Mouse (Mus musculus) heart, embryonic 13.5 days (tissue): Measurements from ENCODE around the gene Fam111a. TPM values are rescaled to one million over a fixed set of nuclear protein-coding genes. Genes with fewer than 3 reads are reported as not detected.

ENCODE experiments used
- ATAC-seq: fragments of 200-750 bp; cut with Nextera tagmentation; 2 replicates; pipeline ENCODE4 v1.8.0; 2017; ENCODE audit warnings: moderate TSS enrichment; ENCODE audit not compliant: insufficient number of reproducible peaks, low FRiP score, low TSS enrichment; ENCODE audit errors: extremely low read depth
- H3K27ac ChIP-seq: fragments of 300-500 bp; sonication (generic); replicated peaks from 2 replicates; pipeline ENCODE4 v1.5.1; 2015; ENCODE audit warnings: moderate library complexity, mild to moderate bottlenecking, inconsistent platforms
- H3K27me3 ChIP-seq: fragments of 300-500 bp; sonication (generic); replicated peaks from 2 replicates; pipeline ENCODE4 v1.6.1; 2015; ENCODE audit warnings: mild to moderate bottlenecking, inconsistent platforms
- H3K36me3 ChIP-seq: fragments of 300-500 bp; sonication (generic); 2 replicates; pipeline ENCODE4 v1.6.1; 2015; ENCODE audit warnings: mild to moderate bottlenecking, inconsistent platforms
- H3K4me1 ChIP-seq: fragments of 300-500 bp; sonication (generic); 2 replicates; pipeline ENCODE4 v1.6.1; 2015; ENCODE audit warnings: inconsistent platforms
- H3K4me2 ChIP-seq: fragments of 300-500 bp; sonication (generic); 2 replicates; pipeline ENCODE4 v1.6.1; 2015; ENCODE audit warnings: inconsistent platforms, mild to moderate bottlenecking, moderate library complexity
- H3K4me3 ChIP-seq: fragments of 300-500 bp; sonication (generic); 2 replicates; pipeline ENCODE4 v1.5.1; 2015; ENCODE audit warnings: moderate library complexity, mild to moderate bottlenecking, inconsistent platforms
- H3K9ac ChIP-seq: fragments of 300-500 bp; sonication (generic); 2 replicates; pipeline ENCODE4 v1.6.1; 2015; ENCODE audit warnings: inconsistent platforms, mild to moderate bottlenecking, moderate library complexity
- H3K9me3 ChIP-seq: fragments of 300-500 bp; sonication (generic); 2 replicates; pipeline ENCODE4 v1.6.1; 2016; ENCODE audit warnings: inconsistent platforms
- WGBS: fragments of 180-500 bp; shearing (Covaris S2); methylation state at CpG from one replicate; pipeline ENCODE4 v1.1.7; 2015; ENCODE audit warnings: mixed read lengths; 5-methylcytosine and 5-hydroxymethylcytosine counted together
- polyA plus RNA-seq: library from polyadenylated mRNA; unstranded; fragments of >200 nt; fragmentation: Nextera tagmentation; extraction: Ambion mirVana; gene quantifications from 2 replicates; pipeline ENCODE4 v1.2.1, GENCODE M21; 2015

Gene Fam111a
- polyA plus RNA-seq, 1 experiment from 2014 or later: 16.9 TPM

DNA sequence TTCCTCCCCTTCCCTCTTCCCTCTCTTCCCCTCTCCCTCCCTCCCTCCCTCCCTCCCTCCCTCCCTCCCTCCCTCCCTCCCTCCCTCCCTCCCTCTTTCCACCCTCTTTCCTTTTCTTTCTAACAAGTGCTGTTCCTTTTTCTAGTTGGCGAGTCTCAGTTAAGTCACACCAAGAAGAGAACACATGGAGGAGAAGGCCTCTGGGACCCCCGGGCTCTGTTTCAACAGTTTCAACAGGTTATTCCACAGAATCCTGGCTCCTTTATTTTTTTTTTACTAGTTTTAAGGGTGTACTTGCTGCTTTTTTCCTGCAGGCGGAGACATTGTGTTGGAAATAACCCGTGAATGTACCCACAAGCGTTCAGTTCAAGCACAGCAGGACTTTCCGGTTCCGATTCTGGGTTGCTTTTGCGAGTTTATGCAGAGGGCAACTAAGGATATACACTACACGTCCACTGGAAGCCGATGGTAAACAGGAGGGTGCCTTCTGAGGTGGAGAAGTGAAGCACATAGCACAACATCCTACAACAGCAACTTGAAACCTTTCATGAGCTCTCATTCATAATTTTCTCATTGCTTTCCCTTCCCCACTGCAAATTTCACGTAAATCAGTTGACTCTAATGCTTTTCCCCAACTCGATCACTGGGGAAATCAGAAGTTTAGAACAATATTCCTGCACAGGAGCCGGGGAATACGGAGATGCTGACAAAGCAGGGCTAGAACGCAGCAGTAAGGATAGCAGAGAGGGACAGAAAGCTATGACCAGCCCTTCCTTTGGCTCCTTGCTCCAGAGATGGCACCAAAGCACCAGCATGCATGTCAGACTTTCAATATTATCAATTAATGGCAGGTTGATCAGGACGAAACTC lies 27.6 kb upstream of the Fam111a start:
- 3% methylated on average over 15 of the region's 16 CpGs for WGBS
- no peaks in the 10 kb centered on the region for H3K4me1 ChIP-seq
- peak overlapping the region; percentile 82 for H3K9ac ChIP-seq
- H3K36me3 ChIP-seq: no peaks in the 10 kb centered on the region
- H3K4me2 ChIP-seq: peak overlapping the region; percentile 76
- no peak; the same call in 1 of the 2 replicates for ATAC-seq
- 0 out of 2 replicates have a peak, but pooled peaks cover 5% of the 10 kb centered on the region for H3K27me3 ChIP-seq
- no peak overlapping the region for H3K27ac ChIP-seq
- H3K4me3 ChIP-seq: peak overlapping the region; percentile 55
- H3K9me3 ChIP-seq: no peaks in the 10 kb centered on the region

DNA sequence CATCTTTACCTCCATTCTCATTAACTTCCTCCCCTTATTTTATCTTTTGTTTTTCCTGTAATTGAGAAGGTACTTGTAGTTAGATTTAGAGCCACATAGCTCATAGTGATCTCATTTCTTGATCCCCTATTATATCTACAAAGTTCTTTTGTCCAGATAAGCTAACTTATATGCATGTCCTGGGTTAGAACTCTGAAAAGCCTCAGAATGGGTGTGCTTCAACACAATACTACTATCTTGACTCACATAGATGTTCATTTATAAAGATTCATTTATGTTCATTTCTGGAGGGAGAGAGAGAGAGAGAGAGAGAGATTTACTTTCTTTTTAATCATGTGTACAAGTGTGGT lies 27.0 kb upstream of the Fam111a start:
- Histone ChIP-seq H3K27ac (no peak overlapping the region), H3K27me3 (0 out of 2 replicates have a peak, but pooled peaks cover 3% of the 10 kb centered on the region), H3K4me1 (no peaks in the 10 kb centered on the region)

DNA sequence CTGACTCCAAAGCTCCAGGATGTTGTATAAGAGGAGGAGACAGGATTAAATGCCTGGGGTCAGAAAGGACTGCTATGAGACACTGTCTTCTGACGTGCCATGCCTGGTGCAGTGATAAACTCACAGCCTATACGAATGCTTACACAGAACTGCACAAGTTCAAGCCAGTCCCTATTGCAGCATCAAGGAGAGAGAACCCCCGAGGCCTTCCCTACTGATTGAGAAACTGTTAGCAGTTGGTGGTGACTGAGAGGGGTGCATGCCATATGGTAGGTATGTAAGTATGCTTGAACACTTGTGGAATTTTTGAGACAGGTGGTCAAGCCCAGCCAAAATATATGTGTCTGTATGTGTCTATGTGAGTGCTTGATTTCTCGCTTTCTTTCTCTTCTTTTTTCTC lies 22.2 kb upstream of the Fam111a start:
- no peak overlapping the region for H3K4me2 ChIP-seq
- H3K36me3 ChIP-seq: no peaks in the 10 kb centered on the region
- 44% methylated on average over 4 of the region's 4 CpGs for WGBS
- H3K4me3 ChIP-seq: no peak overlapping the region
- H3K27me3 ChIP-seq: no peaks in the 10 kb centered on the region
- no peak for ATAC-seq
- no peaks in the 10 kb centered on the region for H3K4me1 ChIP-seq
- H3K9me3 ChIP-seq: no peaks in the 10 kb centered on the region
- no peak overlapping the region for H3K27ac ChIP-seq
- no peak overlapping the region for H3K9ac ChIP-seq

More for the DNA sequence above, 27.0 kb upstream of the Fam111a start:
- Histone ChIP-seq H3K36me3 (no peaks in the 10 kb centered on the region), H3K9ac (no peak overlapping the region), H3K4me2 (peak overlapping the region; percentile 76), H3K9me3 (no peaks in the 10 kb centered on the region), H3K4me3 (peak overlapping the region; percentile 55; the same call in 1 of the 2 replicates)
- ATAC-seq: no peak

DNA sequence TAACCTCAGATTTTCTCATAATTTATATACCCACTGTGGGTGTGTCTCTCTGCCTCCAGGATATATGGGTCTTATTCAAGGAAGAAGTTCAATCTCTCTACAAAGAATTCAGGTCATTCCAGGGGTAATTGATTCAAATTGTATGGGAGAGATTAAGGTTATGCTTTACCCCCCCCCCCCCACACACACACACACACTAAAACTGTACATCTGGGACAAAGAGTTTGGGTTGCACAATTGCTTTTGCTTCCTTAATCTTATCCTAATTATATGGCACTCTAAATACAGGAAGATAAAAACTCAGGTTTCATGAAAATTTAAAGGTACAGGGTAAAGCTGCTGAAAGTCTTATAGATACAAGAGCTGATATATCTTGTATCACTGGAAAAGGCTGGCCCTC lies 8.4 kb upstream of the Fam111a start:
- Histone ChIP-seq H3K36me3 (no peaks in the 10 kb centered on the region), H3K4me3 (no peak overlapping the region), H3K9me3 (no peaks in the 10 kb centered on the region), H3K9ac (no peak overlapping the region), H3K4me2 (no peak overlapping the region), H3K27ac (no peak overlapping the region), H3K4me1 (no peaks in the 10 kb centered on the region), H3K27me3 (no peaks in the 10 kb centered on the region)
- no peak for ATAC-seq

DNA sequence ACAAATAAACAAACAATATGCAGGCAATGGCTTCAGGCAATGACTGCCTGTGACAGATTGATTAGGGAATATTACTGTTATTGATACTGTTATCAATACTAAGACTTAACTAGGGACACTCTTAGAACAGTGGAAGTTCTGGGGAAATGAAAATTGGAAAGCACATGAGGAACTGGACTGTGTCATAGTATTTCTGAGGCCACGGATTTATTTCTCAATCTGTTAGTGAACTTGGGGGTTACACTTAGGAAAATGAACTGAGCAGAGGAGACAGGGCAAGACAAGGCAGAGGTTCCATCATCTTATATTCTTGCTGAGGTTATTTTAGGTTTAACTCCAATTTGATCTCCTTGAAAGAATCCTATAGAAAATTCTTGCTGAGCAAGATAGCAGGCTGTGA lies 5.6 kb upstream of the Fam111a start:
- Histone ChIP-seq H3K4me1 (no peaks in the 10 kb centered on the region), H3K27ac (no peak overlapping the region), H3K27me3 (no peaks in the 10 kb centered on the region), H3K9me3 (0 out of 2 replicates have a peak, but pooled peaks cover 5% of the 10 kb centered on the region), H3K4me3 (no peak overlapping the region), H3K4me2 (no peak overlapping the region), H3K36me3 (no peaks in the 10 kb centered on the region), H3K9ac (no peak overlapping the region)
- WGBS: 68% methylated on average over 1 of the region's 1 CpGs
- no peak for ATAC-seq

DNA sequence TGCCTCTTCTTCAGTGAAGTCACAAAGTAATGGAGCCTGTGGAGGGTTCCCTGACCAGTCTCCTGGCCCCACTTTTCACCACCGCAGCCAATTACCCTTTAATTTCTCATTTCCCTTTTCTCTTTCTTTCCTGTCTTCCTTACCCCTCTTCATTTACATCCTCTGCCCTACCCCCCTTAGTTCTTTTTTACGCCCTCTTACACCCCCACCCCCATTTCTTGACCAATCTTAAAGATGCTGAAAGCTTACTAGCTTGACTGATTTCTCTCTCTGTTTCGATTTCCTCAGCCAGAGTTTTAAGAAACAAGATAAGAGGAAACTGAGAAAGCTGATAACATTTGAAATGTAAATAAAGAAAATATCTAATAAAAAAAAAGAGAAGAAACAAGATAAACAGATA lies 4.8 kb upstream of the Fam111a start:
- Histone ChIP-seq H3K9ac (no peak overlapping the region), H3K9me3 (0 out of 2 replicates have a peak, but pooled peaks cover 5% of the 10 kb centered on the region), H3K4me1 (no peaks in the 10 kb centered on the region), H3K36me3 (no peaks in the 10 kb centered on the region), H3K4me3 (no peak overlapping the region), H3K27ac (no peak overlapping the region), H3K4me2 (no peak overlapping the region), H3K27me3 (no peaks in the 10 kb centered on the region)
- no peak for ATAC-seq
- 42% methylated on average over 3 of the region's 3 CpGs for WGBS

DNA sequence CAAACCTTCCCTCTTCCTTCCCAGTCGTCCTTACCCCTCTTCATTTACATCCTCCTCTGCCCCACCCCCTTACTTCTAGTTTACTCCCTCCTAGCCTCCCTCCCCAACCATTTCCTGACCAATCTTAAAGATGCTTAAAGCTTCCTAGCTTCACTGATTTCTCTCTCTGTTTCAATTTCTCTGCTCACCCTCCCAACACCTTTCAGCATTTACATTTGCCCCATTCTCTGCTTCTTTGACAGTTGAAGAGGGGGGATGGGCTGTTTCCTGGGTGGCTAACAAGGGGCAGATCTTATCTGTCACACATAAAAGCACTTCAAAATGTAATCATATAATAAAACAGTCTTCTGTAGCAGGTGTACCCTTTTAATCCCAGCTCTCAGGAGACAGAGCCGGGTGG lies 3.9 kb upstream of the Fam111a start:
- WGBS: 29% methylated on average over 2 of the region's 2 CpGs
- H3K4me2 ChIP-seq: no peak overlapping the region
- ATAC-seq: no peak
- no peak overlapping the region for H3K4me3 ChIP-seq
- no peaks in the 10 kb centered on the region for H3K36me3 ChIP-seq
- H3K9ac ChIP-seq: no peak overlapping the region
- 0 out of 2 replicates have a peak, but pooled peaks cover 5% of the 10 kb centered on the region for H3K9me3 ChIP-seq
- H3K4me1 ChIP-seq: no peaks in the 10 kb centered on the region
- no peaks in the 10 kb centered on the region for H3K27me3 ChIP-seq
- no peak overlapping the region for H3K27ac ChIP-seq

DNA sequence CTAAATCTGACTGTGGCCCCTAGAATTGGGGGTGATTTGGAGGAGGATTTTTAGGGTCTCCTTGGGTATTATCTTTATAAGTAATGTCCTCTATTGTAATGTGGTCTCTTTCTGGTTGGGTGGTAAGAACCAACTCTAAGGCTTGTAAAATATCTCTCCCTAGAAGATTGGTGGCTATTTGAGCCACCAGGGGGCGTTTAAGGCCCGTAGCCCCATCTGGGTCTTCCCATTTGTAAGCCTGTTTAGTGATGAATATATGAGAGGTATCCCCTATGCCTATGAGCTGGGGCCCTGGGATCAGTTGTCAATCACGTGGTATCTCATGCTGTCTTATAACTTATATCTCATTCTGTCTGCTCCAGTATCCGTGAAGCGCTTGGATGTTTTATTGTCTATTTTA lies 3.6 kb downstream of the Fam111a start:
- Histone ChIP-seq H3K4me1 (no peaks in the 10 kb centered on the region), H3K27ac (no peak overlapping the region), H3K4me3 (no peak overlapping the region), H3K4me2 (no peak overlapping the region), H3K36me3 (no peaks in the 10 kb centered on the region), H3K27me3 (no peaks in the 10 kb centered on the region), H3K9ac (no peak overlapping the region), H3K9me3 (no peaks in the 10 kb centered on the region)
- ATAC-seq: no peak
- WGBS: 65% methylated on average over 5 of the region's 5 CpGs

DNA sequence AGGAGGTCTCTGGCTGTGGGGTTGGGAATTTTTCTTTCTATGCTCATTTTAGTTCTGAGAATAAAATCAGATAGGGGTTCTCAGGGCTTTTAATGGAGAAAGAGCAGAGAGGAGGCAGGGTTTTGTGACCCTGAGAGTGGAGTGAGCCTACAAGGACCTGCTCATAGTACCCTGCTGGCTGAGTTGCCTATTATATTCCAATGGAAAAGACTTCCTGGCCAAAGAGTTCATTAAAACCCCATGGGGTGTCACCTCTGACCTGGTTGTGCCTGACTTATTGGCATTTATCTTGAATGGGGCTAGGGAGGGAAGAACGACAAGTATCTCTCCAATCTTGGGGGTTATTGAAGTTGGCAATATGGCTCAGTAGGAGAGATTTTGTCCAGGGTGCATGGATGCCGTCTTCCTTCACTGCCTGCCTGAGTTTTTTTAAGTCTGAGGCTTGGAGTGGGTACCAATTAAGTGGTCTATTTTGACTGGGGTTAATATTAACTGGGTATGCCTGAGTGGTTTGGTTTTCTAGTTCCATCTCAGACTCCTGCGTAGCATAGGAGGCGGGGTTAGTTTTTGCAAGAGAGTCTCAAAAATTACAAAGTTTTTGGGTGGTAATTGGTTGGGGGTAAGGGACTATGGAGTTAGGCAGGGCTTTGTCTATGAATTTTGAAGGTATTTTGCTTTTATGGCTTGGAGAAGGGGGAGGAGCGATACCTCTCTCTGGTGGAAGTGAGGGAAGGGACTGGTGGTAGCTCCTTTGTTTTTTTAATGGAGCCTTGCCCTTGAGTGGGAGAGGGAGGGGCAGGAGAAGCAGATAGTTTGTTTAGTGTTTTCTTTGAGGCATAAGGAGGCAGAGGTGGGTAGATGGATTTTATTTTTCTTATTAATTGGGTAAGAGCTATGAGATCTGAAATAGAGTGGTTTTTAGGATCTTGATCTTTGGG lies 4.7 kb downstream of the Fam111a start:
- Histone ChIP-seq H3K9me3 (no peaks in the 10 kb centered on the region), H3K9ac (no peak overlapping the region), H3K27ac (no peak overlapping the region), H3K4me3 (no peak overlapping the region), H3K4me1 (no peaks in the 10 kb centered on the region), H3K4me2 (no peak overlapping the region), H3K36me3 (no peaks in the 10 kb centered on the region), H3K27me3 (no peaks in the 10 kb centered on the region)
- ATAC-seq: no peak
- 80% methylated on average over 5 of the region's 5 CpGs for WGBS

DNA sequence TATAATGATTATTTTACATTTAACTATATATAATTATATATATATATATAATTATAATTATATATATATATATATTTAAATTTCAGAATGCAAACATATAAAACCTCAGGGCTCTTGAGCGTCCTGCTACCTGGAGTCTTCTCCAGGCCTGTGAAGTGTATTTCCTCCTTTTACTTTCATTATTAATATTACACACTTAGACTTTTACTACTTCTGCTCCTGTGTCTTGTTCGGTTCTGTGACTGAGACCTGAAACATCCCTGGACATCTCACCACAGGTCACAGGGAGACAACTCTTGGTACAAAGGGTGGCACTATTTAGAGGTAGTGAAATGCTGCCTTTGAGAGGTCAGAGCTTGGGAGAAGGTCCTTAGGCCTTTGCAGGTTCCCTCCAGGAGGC lies 10.8 kb downstream of the Fam111a start:
- no peaks in the 10 kb centered on the region for H3K4me1 ChIP-seq
- no peaks in the 10 kb centered on the region for H3K36me3 ChIP-seq
- H3K27me3 ChIP-seq: no peaks in the 10 kb centered on the region
- H3K27ac ChIP-seq: no peak overlapping the region
- H3K4me2 ChIP-seq: no peak overlapping the region
- no peaks in the 10 kb centered on the region for H3K9me3 ChIP-seq
- ATAC-seq: no peak
- no peak overlapping the region for H3K4me3 ChIP-seq
- no peak overlapping the region for H3K9ac ChIP-seq
- 76% methylated on average over 2 of the region's 2 CpGs for WGBS

DNA sequence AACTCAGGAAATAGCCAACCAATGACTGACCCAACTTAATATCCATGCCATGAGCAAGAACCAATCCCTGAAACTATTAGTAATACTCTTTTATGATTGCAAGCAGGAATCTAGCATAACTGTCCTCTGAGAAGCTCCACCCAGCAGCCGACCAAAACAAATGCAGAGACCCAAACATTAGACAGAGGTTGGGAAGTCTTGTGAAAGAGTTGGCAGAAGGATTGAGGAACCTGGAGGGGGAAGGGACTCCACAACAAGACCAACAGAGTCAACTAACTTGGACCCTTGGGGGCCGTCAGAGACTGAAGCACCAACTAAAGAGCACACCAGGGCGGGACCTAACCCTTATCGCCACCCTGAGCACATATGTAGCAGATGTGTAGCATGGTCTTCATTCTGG lies 12.7 kb downstream of the Fam111a start:
- no peak overlapping the region for H3K4me3 ChIP-seq
- no peak overlapping the region for H3K9ac ChIP-seq
- no peak overlapping the region for H3K4me2 ChIP-seq
- no peak for ATAC-seq
- no peaks in the 10 kb centered on the region for H3K4me1 ChIP-seq
- no peak overlapping the region for H3K27ac ChIP-seq
- H3K36me3 ChIP-seq: no peaks in the 10 kb centered on the region
- no peaks in the 10 kb centered on the region for H3K9me3 ChIP-seq
- 68% methylated on average over 4 of the region's 4 CpGs for WGBS
- no peaks in the 10 kb centered on the region for H3K27me3 ChIP-seq
